Mouse (Mus musculus): ENCODE results near the gene Nol4l. TPM values are rescaled to one million over a fixed set of nuclear protein-coding genes. Genes with fewer than 3 reads are reported as not detected.

The Nol4l gene
- polyA plus RNA-seq (2014; fragmentation: Illumina TruSeq; extraction: RNeasy Lipid Tissue Mini Kit (QIAGEN cat#74804); ENCODE audit: insufficient read depth, low read depth, low replicate concordance) = 4.1 TPM

DNA sequence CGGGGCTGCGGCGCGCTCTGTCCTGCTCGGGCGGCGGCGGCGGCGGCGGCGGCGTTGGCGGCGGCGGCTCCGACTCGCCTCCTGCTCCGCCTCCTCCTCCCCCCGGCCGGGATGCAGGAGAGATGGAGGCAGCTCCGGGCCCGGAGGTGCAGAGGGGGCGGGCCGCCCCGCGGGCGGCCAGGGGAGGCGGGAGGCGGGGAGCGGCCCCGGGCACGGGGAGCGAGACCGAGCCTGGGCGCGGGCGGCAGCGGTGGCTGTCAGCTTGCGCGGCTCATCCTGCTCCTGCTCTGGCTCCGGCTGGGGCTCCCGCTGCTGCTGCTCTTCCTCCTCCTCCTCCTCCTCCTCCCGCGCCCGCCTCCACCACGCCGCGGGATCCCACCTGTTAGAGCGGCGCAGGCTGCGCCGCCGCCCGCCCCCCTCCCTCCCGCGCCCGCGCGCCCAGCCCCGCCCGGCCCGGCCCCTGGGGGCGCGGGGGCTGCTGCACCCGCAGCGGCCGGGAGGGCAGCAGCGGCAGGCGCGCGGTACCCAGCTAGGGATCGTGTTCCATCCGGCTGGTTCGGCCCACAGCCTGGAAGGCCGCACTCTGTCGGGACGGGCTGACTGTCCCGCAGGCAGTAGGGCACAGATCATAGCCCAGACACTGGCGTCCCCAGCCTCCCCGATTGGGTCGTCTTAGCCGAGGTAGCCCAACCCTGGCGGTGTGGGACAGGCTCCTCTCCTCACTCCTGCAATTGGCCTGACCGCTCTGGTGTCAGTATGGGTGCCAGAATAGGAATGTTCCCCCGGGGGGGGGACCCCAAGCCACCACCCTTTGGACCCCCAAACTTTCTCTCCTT, at the start of gene Nol4l:
TSS of gene Nol4l (minus strand) at position 41 of the 836 bp plus-strand sequence.

DNA sequence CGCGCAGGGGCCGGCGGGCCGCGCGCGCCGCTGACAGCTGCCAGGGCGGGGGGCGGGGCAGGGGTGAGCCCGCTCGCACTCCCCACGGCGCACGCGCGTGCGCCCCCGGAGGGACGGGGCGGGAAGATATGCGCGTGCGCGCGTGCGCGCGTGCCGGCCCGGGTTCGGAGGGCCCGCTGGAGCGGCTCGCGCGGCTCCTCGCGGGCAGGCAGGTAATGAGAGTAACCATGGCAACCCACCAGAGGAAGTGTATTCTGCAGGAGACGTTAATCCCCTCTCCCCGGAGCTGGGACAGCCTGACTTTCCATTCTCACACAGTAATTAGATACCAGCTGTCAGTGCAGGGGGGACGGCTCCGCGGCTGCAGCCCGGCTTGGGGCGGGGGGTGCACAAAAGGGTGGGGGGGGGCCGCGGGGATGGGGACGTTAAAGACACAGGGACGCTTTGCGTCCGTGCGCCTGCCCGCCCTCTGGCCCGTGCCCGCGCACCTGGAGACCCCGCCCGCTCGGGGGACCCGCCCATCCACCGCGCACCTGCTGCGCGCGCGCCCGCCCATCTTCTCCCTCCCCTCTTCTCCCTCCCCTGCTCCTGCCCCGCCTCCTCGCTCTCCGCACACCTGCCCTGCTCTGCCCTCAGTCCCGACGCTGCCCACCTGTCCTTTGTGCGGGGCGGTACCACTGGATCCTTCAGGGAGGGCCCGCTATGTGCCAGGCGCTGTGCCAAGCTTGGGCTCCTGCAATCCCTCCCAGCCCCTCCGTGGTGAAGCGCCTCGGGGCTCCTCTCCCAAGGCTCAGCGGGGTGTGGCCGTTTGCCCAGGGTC, 37.0 kb downstream of the Nol4l start, which contains the start of gene 4930404H24Rik:
TSS of gene 4930404H24Rik (plus strand) at position 218 of the 820 bp plus-strand sequence.

Other genes with a start within 250 kb of the Nol4l start
- 7.7 TPM for gene Kif3b, start 238.6 kb downstream of the Nol4l start, polyA plus RNA-seq (2014; fragmentation: Illumina TruSeq; extraction: RNeasy Lipid Tissue Mini Kit (QIAGEN cat#74804); ENCODE audit: insufficient read depth, low read depth, low replicate concordance)
- gene Asxl1, start 184.1 kb downstream of the Nol4l start, polyA plus RNA-seq (2014; fragmentation: Illumina TruSeq; extraction: RNeasy Lipid Tissue Mini Kit (QIAGEN cat#74804); ENCODE audit: insufficient read depth, low read depth, low replicate concordance) = 7.9 TPM
- not detected for gene 4930404H24Rik, start 37.2 kb downstream of the Nol4l start, polyA plus RNA-seq (2014; fragmentation: Illumina TruSeq; extraction: RNeasy Lipid Tissue Mini Kit (QIAGEN cat#74804); ENCODE audit: insufficient read depth, low read depth, low replicate concordance)
- gene Commd7, start 102.8 kb upstream of the Nol4l start, polyA plus RNA-seq (2014; fragmentation: Illumina TruSeq; extraction: RNeasy Lipid Tissue Mini Kit (QIAGEN cat#74804); ENCODE audit: insufficient read depth, low read depth, low replicate concordance) = 32.3 TPM
- gene Dnmt3b, start 119.5 kb upstream of the Nol4l start, polyA plus RNA-seq (2014; fragmentation: Illumina TruSeq; extraction: RNeasy Lipid Tissue Mini Kit (QIAGEN cat#74804); ENCODE audit: insufficient read depth, low read depth, low replicate concordance) = 1.3 TPM
- 0.14 TPM for gene Dnmt3c, start 166.7 kb upstream of the Nol4l start, polyA plus RNA-seq (2014; fragmentation: Illumina TruSeq; extraction: RNeasy Lipid Tissue Mini Kit (QIAGEN cat#74804); ENCODE audit: insufficient read depth, low read depth, low replicate concordance)
- gene Mapre1, start 211.3 kb upstream of the Nol4l start, polyA plus RNA-seq (2014; fragmentation: Illumina TruSeq; extraction: RNeasy Lipid Tissue Mini Kit (QIAGEN cat#74804); ENCODE audit: insufficient read depth, low read depth, low replicate concordance) = 42.4 TPM
- 0.06 TPM for gene Efcab8, start 250.0 kb upstream of the Nol4l start, polyA plus RNA-seq (2014; fragmentation: Illumina TruSeq; extraction: RNeasy Lipid Tissue Mini Kit (QIAGEN cat#74804); ENCODE audit: insufficient read depth, low read depth, low replicate concordance)

Measured in lung, adult 10 weeks (tissue).